Mouse (Mus musculus): Measurements from ENCODE around the gene Hhat. TPM values are rescaled to one million over a fixed set of nuclear protein-coding genes. Genes with fewer than 3 reads are reported as not detected.
A peak's percentile ranks its signal among the peaks of the same experiment; 100 is the strongest.

Gene Hhat
- polyA plus RNA-seq, 1 experiment from 2014 or later: 3.9 TPM

GRCm38 (mm10) chr1:192799165-192799991 lies 28.4 kb upstream of the Hhat start:
- WGBS: 36% methylated on average over 10 of the region's 10 CpGs
- ATAC-seq (ENCODE audit: low FRiP score): no peak
- H3K9ac ChIP-seq: no peak overlapping the region

GRCm38 (mm10) chr1:192798212-192799164 lies 27.5 kb upstream of the Hhat start:
- H3K27ac ChIP-seq: 0 out of 2 replicates have a peak overlapping the region, but pooled peaks have one; percentile 16
- DNase-seq (ENCODE audit: low spot score) (no peak), ATAC-seq (ENCODE audit: low FRiP score) (no peak)
- no peak overlapping the region for H3K4me3 ChIP-seq (replicated peaks; ENCODE audit: low read length)
- no peaks in the 10 kb centered on the region for H3K9me3 ChIP-seq (ENCODE audit: control insufficient read depth, low read length)
- no peaks in the 10 kb centered on the region for H3K27me3 ChIP-seq (ENCODE audit: control insufficient read depth, insufficient read depth, low read length)
- H3K4me1 ChIP-seq (replicated peaks; ENCODE audit: control insufficient read depth, insufficient read depth, low read length): peaks cover 26% of the 10 kb centered on the region
- WGBS: 72% methylated on average over 16 of the region's 16 CpGs
- no peak overlapping the region for H3K9ac ChIP-seq
- H3K4me2 ChIP-seq (replicated peaks): no peak overlapping the region
- no peaks in the 10 kb centered on the region for H3K36me3 ChIP-seq (replicated peaks; ENCODE audit: control insufficient read depth, insufficient read depth)

More at GRCm38 (mm10) chr1:192799165-192799991, 28.4 kb upstream of the Hhat start:
- Histone ChIP-seq H3K4me2 (replicated peaks) (no peak overlapping the region), H3K27me3 (ENCODE audit: control insufficient read depth, insufficient read depth, low read length) (no peaks in the 10 kb centered on the region), H3K27ac (0 out of 2 replicates have a peak overlapping the region, but pooled peaks have one; percentile 16), H3K9me3 (ENCODE audit: control insufficient read depth, low read length) (no peaks in the 10 kb centered on the region), H3K4me3 (replicated peaks; ENCODE audit: low read length) (no peak overlapping the region), H3K36me3 (replicated peaks; ENCODE audit: control insufficient read depth, insufficient read depth) (no peaks in the 10 kb centered on the region), H3K4me1 (replicated peaks; ENCODE audit: control insufficient read depth, insufficient read depth, low read length) (peaks cover 26% of the 10 kb centered on the region)
- DNase-seq (ENCODE audit: low spot score): no peak

- no peak for DNase-seq (ENCODE audit: low spot score)
- Histone ChIP-seq H3K4me2 (replicated peaks) (no peak overlapping the region), H3K4me1 (replicated peaks; ENCODE audit: control insufficient read depth, insufficient read depth, low read length) (peaks cover 26% of the 10 kb centered on the region), H3K9me3 (ENCODE audit: control insufficient read depth, low read length) (no peaks in the 10 kb centered on the region), H3K9ac (0 out of 2 replicates have a peak overlapping the region, but pooled peaks have one; percentile 36), H3K27me3 (ENCODE audit: control insufficient read depth, insufficient read depth, low read length) (no peaks in the 10 kb centered on the region), H3K4me3 (replicated peaks; ENCODE audit: low read length) (no peak overlapping the region), H3K27ac (peak overlapping the region; percentile 79), H3K36me3 (replicated peaks; ENCODE audit: control insufficient read depth, insufficient read depth) (no peaks in the 10 kb centered on the region)
- 40% methylated on average over 3 of the region's 3 CpGs for WGBS
- ATAC-seq (ENCODE audit: low FRiP score): no peak
Observed at GRCm38 (mm10) chr1:192797011-192797274, 25.9 kb upstream of the Hhat start.

- ATAC-seq (ENCODE audit: low FRiP score): 0 out of 2 replicates have a peak, but pooled peaks have one; percentile 19
- H3K9ac ChIP-seq: peak overlapping the region; percentile 36; the same call in 1 of the 2 replicates
- DNase-seq (ENCODE audit: low spot score): no peak
- WGBS: 6% methylated on average over 13 of the region's 21 CpGs
- peak overlapping the region; percentile 79 for H3K27ac ChIP-seq
- H3K4me3 ChIP-seq (replicated peaks; ENCODE audit: low read length): no peak overlapping the region
- H3K27me3 ChIP-seq (ENCODE audit: control insufficient read depth, insufficient read depth, low read length): no peaks in the 10 kb centered on the region
- peak overlapping the region; percentile 10; the same call in 1 of the 2 replicates for H3K4me2 ChIP-seq (replicated peaks)
- no peaks in the 10 kb centered on the region for H3K36me3 ChIP-seq (replicated peaks; ENCODE audit: control insufficient read depth, insufficient read depth)
- no peaks in the 10 kb centered on the region for H3K9me3 ChIP-seq (ENCODE audit: control insufficient read depth, low read length)
- H3K4me1 ChIP-seq (replicated peaks; ENCODE audit: control insufficient read depth, insufficient read depth, low read length): peaks cover 29% of the 10 kb centered on the region
Observed at GRCm38 (mm10) chr1:192796201-192797010, 25.4 kb upstream of the Hhat start.

- ATAC-seq (ENCODE audit: low FRiP score): no peak
- no peak overlapping the region for H3K4me3 ChIP-seq (replicated peaks; ENCODE audit: low read length)
- 63% methylated on average over 9 of the region's 9 CpGs for WGBS
Observed at GRCm38 (mm10) chr1:192794957-192795745, 24.1 kb upstream of the Hhat start.

GRCm38 (mm10) chr1:192791897-192792361 lies 20.9 kb upstream of the Hhat start:
- no peak for DNase-seq (ENCODE audit: low spot score)
- WGBS: 14% methylated on average over 7 of the region's 7 CpGs
- Histone ChIP-seq H3K9me3 (ENCODE audit: control insufficient read depth, low read length) (no peaks in the 10 kb centered on the region), H3K27ac (peak overlapping the region; percentile 10; the same call in 1 of the 2 replicates), H3K27me3 (ENCODE audit: control insufficient read depth, insufficient read depth, low read length) (no peaks in the 10 kb centered on the region), H3K4me3 (replicated peaks; ENCODE audit: low read length) (no peak overlapping the region), H3K36me3 (replicated peaks; ENCODE audit: control insufficient read depth, insufficient read depth) (no peaks in the 10 kb centered on the region), H3K4me2 (replicated peaks) (no peak overlapping the region), H3K9ac (no peak overlapping the region), H3K4me1 (replicated peaks; ENCODE audit: control insufficient read depth, insufficient read depth, low read length) (peaks cover 12% of the 10 kb centered on the region)
- ATAC-seq (ENCODE audit: low FRiP score): no peak

More at GRCm38 (mm10) chr1:192794957-192795745, 24.1 kb upstream of the Hhat start:
- peaks cover 29% of the 10 kb centered on the region for H3K4me1 ChIP-seq (replicated peaks; ENCODE audit: control insufficient read depth, insufficient read depth, low read length)
- H3K9me3 ChIP-seq (ENCODE audit: control insufficient read depth, low read length): no peaks in the 10 kb centered on the region
- no peak overlapping the region for H3K9ac ChIP-seq
- no peaks in the 10 kb centered on the region for H3K27me3 ChIP-seq (ENCODE audit: control insufficient read depth, insufficient read depth, low read length)
- H3K36me3 ChIP-seq (replicated peaks; ENCODE audit: control insufficient read depth, insufficient read depth): no peaks in the 10 kb centered on the region
- no peak overlapping the region for H3K27ac ChIP-seq
- no peak overlapping the region for H3K4me2 ChIP-seq (replicated peaks)
- DNase-seq (ENCODE audit: low spot score): no peak

GRCm38 (mm10) chr1:192790442-192790841 lies 19.4 kb upstream of the Hhat start:
- Histone ChIP-seq H3K9ac (no peak overlapping the region), H3K27ac (no peak overlapping the region), H3K36me3 (replicated peaks; ENCODE audit: control insufficient read depth, insufficient read depth) (no peaks in the 10 kb centered on the region), H3K4me3 (replicated peaks; ENCODE audit: low read length) (no peak overlapping the region), H3K9me3 (ENCODE audit: control insufficient read depth, low read length) (no peaks in the 10 kb centered on the region), H3K4me2 (replicated peaks) (no peak overlapping the region), H3K27me3 (ENCODE audit: control insufficient read depth, insufficient read depth, low read length) (no peaks in the 10 kb centered on the region), H3K4me1 (replicated peaks; ENCODE audit: control insufficient read depth, insufficient read depth, low read length) (peaks cover 7% of the 10 kb centered on the region)
- 85% methylated on average over 4 of the region's 4 CpGs for WGBS
- no peak for DNase-seq (ENCODE audit: low spot score)
- ATAC-seq (ENCODE audit: low FRiP score): no peak

GRCm38 (mm10) chr1:192789828-192790227 lies 18.8 kb upstream of the Hhat start:
- no peak for DNase-seq (ENCODE audit: low spot score)
- H3K27me3 ChIP-seq (ENCODE audit: control insufficient read depth, insufficient read depth, low read length): no peaks in the 10 kb centered on the region
- no peaks in the 10 kb centered on the region for H3K36me3 ChIP-seq (replicated peaks; ENCODE audit: control insufficient read depth, insufficient read depth)
- H3K9me3 ChIP-seq (ENCODE audit: control insufficient read depth, low read length): no peaks in the 10 kb centered on the region
- ATAC-seq (ENCODE audit: low FRiP score): no peak
- 0 out of 2 replicates have a peak overlapping the region, but pooled peaks have one; percentile 9 for H3K27ac ChIP-seq
- H3K9ac ChIP-seq: no peak overlapping the region
- no peak overlapping the region for H3K4me2 ChIP-seq (replicated peaks)
- no peak overlapping the region for H3K4me3 ChIP-seq (replicated peaks; ENCODE audit: low read length)
- peaks cover 13% of the 10 kb centered on the region for H3K4me1 ChIP-seq (replicated peaks; ENCODE audit: control insufficient read depth, insufficient read depth, low read length)
- 75% methylated on average over 11 of the region's 11 CpGs for WGBS
